Mouse (Mus musculus): ENCODE measurements around the gene Fbxw9. TPM values are rescaled to one million over a fixed set of nuclear protein-coding genes. Genes with fewer than 3 reads are reported as not detected.

The Fbxw9 gene
- total and polyA plus RNA-seq, 3 experiments = 10.6 to 13.9 TPM; not detected in 1

DNA sequence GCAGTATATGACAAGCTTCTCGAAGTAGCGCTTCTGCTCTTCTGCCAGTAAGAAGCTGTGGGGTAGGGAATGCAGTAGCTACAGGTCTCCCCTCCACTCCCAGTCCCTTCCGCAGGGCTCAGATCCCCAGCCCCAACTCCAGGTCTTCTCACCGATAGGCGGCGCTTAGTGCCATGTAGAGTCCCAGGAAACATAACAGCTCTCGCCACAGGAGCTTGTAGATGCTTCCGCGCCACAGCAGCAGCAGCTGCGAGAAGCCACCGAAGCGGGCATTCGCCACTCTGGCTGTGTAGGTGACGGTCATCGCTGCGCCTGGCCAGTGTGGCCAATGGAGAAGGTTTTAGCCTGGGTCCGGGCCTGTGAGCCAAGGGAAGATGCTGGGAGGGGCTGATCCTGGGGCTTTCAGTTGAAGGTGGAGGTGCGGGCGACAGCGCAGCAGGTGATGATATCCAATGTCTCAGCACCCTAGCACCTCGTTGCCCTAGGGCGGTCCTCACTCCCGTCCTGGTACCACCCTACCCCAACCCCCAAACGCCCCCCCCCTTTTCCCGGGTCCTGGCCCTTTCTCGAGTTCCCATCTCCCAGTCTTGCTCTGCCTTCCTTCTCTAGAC is 46.5 kb upstream of the Fbxw9 start:
- no peak for TF ChIP-seq ZMIZ1 (IDR thresholded peaks at IDR 0.05; ENCODE audit: low read depth, low read length)
- DNase-seq (ENCODE audit: low read depth, low spot score) = no peak
- H3K9me3 ChIP-seq (replicated peaks; ENCODE audit: insufficient read depth, low read length) = no peaks in the 10 kb centered on the region
- H3K27ac ChIP-seq (ENCODE audit: control insufficient read depth, low read depth, low read length) = no peak overlapping the region
- H3K79me2 ChIP-seq (ENCODE audit: control insufficient read depth, insufficient read depth, low read length, poor library complexity) = no peaks in the 10 kb centered on the region
- no peak overlapping the region for H3K9ac ChIP-seq (ENCODE audit: control insufficient read depth, low read depth, low read length, poor library complexity, severe bottlenecking)
- no peak overlapping the region for H3K4me3 ChIP-seq (ENCODE audit: control insufficient read depth in 1 of 2, insufficient read depth in 1 of 2, low read depth in 2 of 2, low read length in 2 of 2)
- no peaks in the 10 kb centered on the region for H3K27me3 ChIP-seq (ENCODE audit: control insufficient read depth in 1 of 2, insufficient read depth in 2 of 2, low read length in 2 of 2)
- H3K36me3 ChIP-seq (ENCODE audit: control insufficient read depth in 1 of 2, insufficient read depth in 2 of 2, low read length in 2 of 2) = no peaks in the 10 kb centered on the region
- H3K4me1 ChIP-seq (ENCODE audit: control insufficient read depth in 1 of 2, insufficient read depth in 2 of 2, low read length in 2 of 2) = no peaks in the 10 kb centered on the region

DNA sequence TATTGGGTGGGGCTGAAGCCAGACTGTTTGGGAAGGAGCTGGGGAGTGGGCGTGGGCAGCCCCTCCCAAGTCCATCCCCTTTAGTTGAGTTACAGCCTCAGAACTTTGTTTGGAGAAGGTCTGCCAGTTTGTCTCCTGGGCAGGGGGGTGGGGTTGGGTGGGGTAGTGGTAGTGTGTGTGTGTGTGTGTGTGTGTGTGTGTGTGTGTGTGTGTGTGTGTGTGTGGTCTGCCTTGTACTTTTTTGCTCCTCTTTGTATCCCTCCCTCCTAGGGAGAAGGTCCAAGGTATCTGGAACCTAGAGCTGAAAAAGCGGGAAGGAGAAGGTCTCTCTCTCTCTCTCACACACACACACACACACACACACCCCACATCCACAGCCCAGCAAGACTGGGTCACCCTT is 45.4 kb upstream of the Fbxw9 start, which contains the start of gene Best2:
TSS of gene Best2 (minus strand) at position 101 of the 400 bp plus-strand sequence.
- Histone ChIP-seq H3K4me3 (ENCODE audit: control insufficient read depth in 1 of 2, insufficient read depth in 1 of 2, low read depth in 2 of 2, low read length in 2 of 2) (no peak within 1 kb of the TSS), H3K27me3 (ENCODE audit: control insufficient read depth in 1 of 2, insufficient read depth in 2 of 2, low read length in 2 of 2) (no peaks in the 10 kb centered on the region), H3K79me2 (ENCODE audit: control insufficient read depth, insufficient read depth, low read length, poor library complexity) (no peaks in the 10 kb centered on the region), H3K27ac (ENCODE audit: control insufficient read depth, low read depth, low read length) (no peak within 1 kb of the TSS), H3K9me3 (replicated peaks; ENCODE audit: insufficient read depth, low read length) (no peaks in the 10 kb centered on the region), H3K4me1 (ENCODE audit: control insufficient read depth in 1 of 2, insufficient read depth in 2 of 2, low read length in 2 of 2) (no peaks in the 10 kb centered on the region), H3K36me3 (ENCODE audit: control insufficient read depth in 1 of 2, insufficient read depth in 2 of 2, low read length in 2 of 2) (no peaks in the 10 kb centered on the region), H3K9ac (ENCODE audit: control insufficient read depth, low read depth, low read length, poor library complexity, severe bottlenecking) (no peak within 1 kb of the TSS)
- DNase-seq (ENCODE audit: low read depth, low spot score) = no peak
- no peak for TF ChIP-seq MAX (IDR thresholded peaks at IDR 0.05; ENCODE audit: low read length)
- no peak for TF ChIP-seq GABPA (IDR thresholded peaks at IDR 0.05; ENCODE audit: low read depth, low read length)
- no peak for TF ChIP-seq RCOR1 (IDR thresholded peaks at IDR 0.05; ENCODE audit: low read depth, low read length)
- TF ChIP-seq GATA1 (IDR thresholded peaks at IDR 0.05; ENCODE audit: low read depth, low read length) = no peak
- TF ChIP-seq SIN3A (IDR thresholded peaks at IDR 0.05; ENCODE audit: low read length) = no peak
- no peak for TF ChIP-seq BHLHE40 (IDR thresholded peaks at IDR 0.05; ENCODE audit: borderline replicate concordance, low read depth, low read length)
- no peak for TF ChIP-seq MYB (IDR thresholded peaks at IDR 0.05; ENCODE audit: low read depth, low read length)
- TF ChIP-seq MAFK (IDR thresholded peaks at IDR 0.05; ENCODE audit: borderline replicate concordance, low read depth, low read length) = no peak
- TF ChIP-seq SMC3 (IDR thresholded peaks at IDR 0.05; ENCODE audit: low read depth, low read length) = no peak
- TF ChIP-seq JUND (IDR thresholded peaks at IDR 0.05; ENCODE audit: low read depth, low read length) = no peak
- no peak for TF ChIP-seq CHD1 (IDR thresholded peaks at IDR 0.05; ENCODE audit: low read depth, low read length)
- TF ChIP-seq ELF1 (IDR thresholded peaks at IDR 0.05; ENCODE audit: low read depth, low read length) = no peak

DNA sequence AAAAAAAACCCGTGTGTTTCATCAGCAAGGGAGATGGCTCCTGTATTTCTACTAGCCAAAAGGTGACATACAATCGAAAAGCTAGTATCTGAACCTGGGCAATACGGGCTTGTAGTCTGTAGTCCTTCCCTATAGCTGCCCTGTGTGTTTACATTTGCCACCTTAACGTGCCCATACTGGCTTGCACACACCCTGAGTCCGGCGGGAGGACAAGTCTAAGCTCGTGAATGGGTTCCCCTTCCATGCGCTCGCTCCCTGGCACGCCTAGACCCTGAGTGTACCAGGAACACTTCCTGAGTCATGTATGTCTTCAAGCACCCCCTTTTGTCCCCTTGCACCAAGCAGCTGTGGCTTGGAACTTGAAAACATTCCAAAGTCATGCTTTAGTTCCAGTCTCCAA is 43.1 kb upstream of the Fbxw9 start:
- H3K9me3 ChIP-seq (replicated peaks; ENCODE audit: insufficient read depth, low read length) = no peaks in the 10 kb centered on the region
- no peaks in the 10 kb centered on the region for H3K36me3 ChIP-seq (ENCODE audit: control insufficient read depth in 1 of 2, insufficient read depth in 2 of 2, low read length in 2 of 2)
- no peak overlapping the region for H3K9ac ChIP-seq (ENCODE audit: control insufficient read depth, low read depth, low read length, poor library complexity, severe bottlenecking)
- no peak for TF ChIP-seq TBP (IDR thresholded peaks at IDR 0.05; ENCODE audit: low read depth, low read length)
- no peak for TF ChIP-seq ZKSCAN1 (IDR thresholded peaks at IDR 0.05; ENCODE audit: low read depth, low read length)
- TF ChIP-seq ELF1 (IDR thresholded peaks at IDR 0.05; ENCODE audit: low read depth, low read length) = no peak
- TF ChIP-seq EP300 (IDR thresholded peaks at IDR 0.05; ENCODE audit: low read depth in 1 of 2, low read length in 2 of 2) = no peak
- TF ChIP-seq NRF1 (IDR thresholded peaks at IDR 0.05; ENCODE audit: insufficient read depth, low read depth, low read length, poor library complexity, severe bottlenecking) = no peak
- no peak for TF ChIP-seq POLR2AphosphoS5 (IDR thresholded peaks at IDR 0.05; ENCODE audit: borderline replicate concordance, low read depth, low read length)
- no peak for TF ChIP-seq GATA1 (IDR thresholded peaks at IDR 0.05; ENCODE audit: low read depth, low read length)
- no peak for TF ChIP-seq RCOR1 (IDR thresholded peaks at IDR 0.05; ENCODE audit: low read depth, low read length)
- TF ChIP-seq MAZ (IDR thresholded peaks at IDR 0.05; ENCODE audit: low read depth, low read length) = no peak
- no peak for TF ChIP-seq MAX (IDR thresholded peaks at IDR 0.05; ENCODE audit: low read length)
- no peak for TF ChIP-seq KAT2A (conservative IDR thresholded peaks at IDR 0.05; ENCODE audit: low read depth, low read length)
- no peak; the same call in 1 of the 2 replicates for TF ChIP-seq POLR2AphosphoS2 (IDR thresholded peaks at IDR 0.05; ENCODE audit: low read length)
- no peak for TF ChIP-seq TCF12 (IDR thresholded peaks at IDR 0.05; ENCODE audit: low read depth, low read length)
- TF ChIP-seq ETS1 (IDR thresholded peaks at IDR 0.05; ENCODE audit: low read depth, low read length) = no peak
- no peak for TF ChIP-seq ZNF384 (IDR thresholded peaks at IDR 0.05; ENCODE audit: low read depth, low read length)
- no peak for TF ChIP-seq TAL1 (IDR thresholded peaks at IDR 0.05; ENCODE audit: low read length)
- no peak overlapping the region for H3K27ac ChIP-seq (ENCODE audit: control insufficient read depth, low read depth, low read length)
- H3K4me1 ChIP-seq (ENCODE audit: control insufficient read depth in 1 of 2, insufficient read depth in 2 of 2, low read length in 2 of 2) = no peaks in the 10 kb centered on the region
- H3K27me3 ChIP-seq (ENCODE audit: control insufficient read depth in 1 of 2, insufficient read depth in 2 of 2, low read length in 2 of 2) = no peaks in the 10 kb centered on the region
- DNase-seq (ENCODE audit: low read depth, low spot score) = no peak
- H3K4me3 ChIP-seq (ENCODE audit: control insufficient read depth in 1 of 2, insufficient read depth in 1 of 2, low read depth in 2 of 2, low read length in 2 of 2) = no peak overlapping the region
- H3K79me2 ChIP-seq (ENCODE audit: control insufficient read depth, insufficient read depth, low read length, poor library complexity) = no peaks in the 10 kb centered on the region
